Mouse (Mus musculus) hindbrain, postnatal 0 days (tissue): Measurements from ENCODE around the gene Cideb. TPM values are rescaled to one million over a fixed set of nuclear protein-coding genes. Genes with fewer than 3 reads are reported as not detected.

Experiments
- ATAC-seq: fragments of 200-750 bp; cut with Nextera tagmentation; 2 replicates; pipeline ENCODE4 v1.8.0; 2017; ENCODE audit warnings: mild to moderate bottlenecking, moderate TSS enrichment, moderate library complexity
- DNase-seq: peaks from one replicate; pipeline ENCODE4 v3.0.0-alpha.2; 2015; ENCODE audit warnings: low spot score
- H3K27ac ChIP-seq: fragments of 300-500 bp; sonication (generic); 2 replicates; pipeline ENCODE4 v1.5.1; 2014; ENCODE audit warnings: mild to moderate bottlenecking
- H3K27me3 ChIP-seq: fragments of 300-500 bp; sonication (generic); 2 replicates; pipeline ENCODE4 v1.6.1; 2014; ENCODE audit warnings: low read length, mixed read lengths; ENCODE audit not compliant: insufficient read depth
- H3K36me3 ChIP-seq: fragments of 300-500 bp; sonication (generic); 2 replicates; pipeline ENCODE4 v1.6.1; 2014; ENCODE audit warnings: low read length, mixed read lengths; ENCODE audit not compliant: insufficient read depth
- H3K4me1 ChIP-seq: fragments of 300-500 bp; sonication (generic); 2 replicates; pipeline ENCODE4 v1.6.1; 2014; ENCODE audit warnings: antibody characterized with exemption, low read length, mixed read lengths; ENCODE audit not compliant: insufficient read depth
- H3K4me2 ChIP-seq: fragments of 300-500 bp; sonication (generic); 2 replicates; pipeline ENCODE4 v1.6.1; 2014; ENCODE audit warnings: low read depth, mild to moderate bottlenecking, low read length, moderate library complexity, mixed read lengths
- H3K4me3 ChIP-seq: fragments of 300-500 bp; sonication (generic); 2 replicates; pipeline ENCODE4 v1.5.1; 2014; ENCODE audit warnings: low read length
- H3K9ac ChIP-seq: fragments of 300-500 bp; sonication (generic); replicated peaks from 2 replicates; pipeline ENCODE4 v1.6.1; 2014; ENCODE audit warnings: mild to moderate bottlenecking, low read length, moderate library complexity, mixed read lengths
- H3K9me3 ChIP-seq: fragments of 300-500 bp; sonication (generic); 2 replicates; pipeline ENCODE4 v1.6.1; 2016; ENCODE audit warnings: low read length, mixed read lengths
- CTCF ChIP-seq: IDR thresholded peaks from 2 replicates; pipeline ENCODE4 v1.5.1; 2016; ENCODE audit warnings: antibody characterized with exemption, control low read depth, low read depth
- WGBS: fragments of 180-500 bp; shearing (Covaris S2); extraction: QIAGEN DNeasy Blood & Tissue Kit; methylation state at CpG from one replicate; pipeline ENCODE4 v1.1.7; 2014; 5-methylcytosine and 5-hydroxymethylcytosine counted together
- polyA plus RNA-seq: library from polyadenylated mRNA; unstranded; fragments of >200 nt; fragmentation: Nextera tagmentation; extraction: Ambion mirVana; gene quantifications from 2 replicates; pipeline ENCODE4 v1.2.1, GENCODE M21; 2015
- total RNA-seq: library from RNA; depleted of rRNA; stranded (reverse); fragments of >200 nt; gene quantifications from 2 replicates; pipeline ENCODE4 v1.2.3, GENCODE M21; 2014

The Cideb gene
- total and polyA plus RNA-seq, 2 experiments from 2014 or later = 0.75 to 1.9 TPM

DNA sequence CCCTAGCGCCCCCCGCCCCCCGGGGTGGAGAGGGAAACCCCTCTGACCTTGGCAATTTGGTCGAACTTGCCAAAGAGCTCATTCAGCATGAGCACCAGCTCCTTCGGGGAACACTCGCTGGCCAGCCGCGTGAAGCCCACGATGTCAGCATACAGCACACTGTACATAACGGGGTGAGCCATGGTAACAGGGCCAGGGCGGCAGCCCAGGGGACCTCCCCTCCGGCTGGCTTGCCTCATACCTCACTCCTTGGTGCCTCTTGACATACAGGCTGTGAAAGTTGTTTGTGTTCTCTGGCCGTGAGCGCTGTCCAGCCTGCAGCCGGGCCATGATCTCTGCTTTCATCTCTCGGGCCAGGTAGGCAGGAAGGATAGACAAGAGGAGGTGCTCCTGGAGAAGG is 21.4 kb upstream of the Cideb start:
- H3K27me3 ChIP-seq = peaks cover 30% of the 10 kb centered on the region

DNA sequence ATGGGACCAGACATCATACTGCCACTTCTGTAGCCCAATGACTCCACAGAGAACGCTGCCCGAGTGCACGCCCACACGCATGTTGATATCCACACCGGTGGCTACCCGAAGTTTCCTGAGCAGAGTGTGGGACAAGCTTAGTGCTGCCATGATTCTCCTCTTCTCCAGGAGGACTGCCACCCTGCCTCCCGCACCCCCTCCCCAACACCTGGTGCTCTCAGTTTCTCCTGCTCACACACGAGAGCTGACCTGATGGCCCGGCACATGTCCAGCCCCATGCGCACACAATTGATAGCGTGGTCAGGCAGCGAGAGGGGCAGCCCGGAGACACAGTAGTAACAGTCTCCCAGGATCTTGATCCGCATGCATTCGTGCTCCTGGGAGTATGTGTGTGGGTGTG is 20.4 kb upstream of the Cideb start:
- Histone ChIP-seq H3K36me3 (no peaks in the 10 kb centered on the region), H3K4me1 (peaks cover 9% of the 10 kb centered on the region; the same call in 1 of the 2 replicates), H3K9me3 (no peaks in the 10 kb centered on the region), H3K27ac (no peak overlapping the region), H3K27me3 (peaks cover 21% of the 10 kb centered on the region), H3K9ac (no peak overlapping the region), H3K4me3 (no peak overlapping the region), H3K4me2 (no peak overlapping the region)
- no peak for TF ChIP-seq CTCF
- DNase-seq (no peak), ATAC-seq (no peak)
- 90% methylated on average over 15 of the region's 15 CpGs for WGBS

More for the DNA sequence above, 21.4 kb upstream of the Cideb start:
- Histone ChIP-seq H3K36me3 (no peaks in the 10 kb centered on the region), H3K4me3 (no peak overlapping the region), H3K27ac (no peak overlapping the region), H3K9me3 (no peaks in the 10 kb centered on the region), H3K9ac (no peak overlapping the region), H3K4me2 (no peak overlapping the region), H3K4me1 (peaks cover 9% of the 10 kb centered on the region; the same call in 1 of the 2 replicates)
- no peak for TF ChIP-seq CTCF
- ATAC-seq = no peak; the same call in 1 of the 2 replicates
- WGBS = 69% methylated on average over 16 of the region's 16 CpGs
- DNase-seq = no peak

DNA sequence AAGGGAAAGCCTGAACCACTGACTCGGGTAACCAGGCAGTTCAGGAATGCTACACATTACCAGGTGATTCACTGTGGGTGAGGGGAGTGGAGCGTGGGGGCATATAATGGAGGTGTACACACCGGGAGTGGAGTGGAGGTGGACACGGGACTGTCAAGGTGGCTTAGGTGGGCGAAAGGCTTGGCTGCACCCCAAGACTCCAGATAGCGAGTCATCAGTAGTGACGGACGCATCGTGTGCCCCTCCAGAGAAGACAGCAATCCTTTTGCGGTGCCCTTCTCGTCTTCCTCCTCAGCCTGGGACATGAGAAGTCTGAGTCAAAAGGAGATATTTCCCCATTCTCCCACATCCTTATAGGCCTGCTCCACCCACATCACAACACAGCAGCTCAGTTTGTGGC is 19.5 kb upstream of the Cideb start:
- Histone ChIP-seq H3K27me3 (peaks cover 14% of the 10 kb centered on the region), H3K27ac (no peak overlapping the region), H3K4me1 (0 out of 2 replicates have a peak, but pooled peaks cover 2% of the 10 kb centered on the region), H3K4me3 (no peak overlapping the region), H3K9me3 (no peaks in the 10 kb centered on the region), H3K4me2 (no peak overlapping the region), H3K9ac (no peak overlapping the region), H3K36me3 (no peaks in the 10 kb centered on the region)
- ATAC-seq = no peak
- WGBS = 89% methylated on average over 11 of the region's 11 CpGs
- DNase-seq = no peak
- TF ChIP-seq CTCF = no peak

DNA sequence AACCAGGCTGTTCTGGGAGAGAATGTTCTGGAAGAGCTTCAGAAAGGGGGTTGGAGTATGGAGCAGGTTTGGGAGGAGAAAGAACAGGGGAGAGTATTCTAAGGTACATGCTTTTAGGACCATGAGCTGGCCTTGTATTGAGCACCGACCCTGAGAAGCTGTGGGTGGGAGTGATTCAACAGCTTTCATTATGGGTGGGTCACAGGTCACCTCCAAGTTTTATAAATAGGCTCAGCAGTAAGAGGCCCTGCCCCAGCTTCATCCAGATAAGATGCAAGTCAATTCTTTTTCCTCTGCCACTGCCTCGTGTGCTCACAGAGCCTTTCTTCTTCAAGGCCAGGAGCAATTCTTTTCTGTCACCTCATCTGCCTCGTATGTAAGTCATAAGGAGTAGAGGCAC is 18.9 kb upstream of the Cideb start:
- Histone ChIP-seq H3K9me3 (no peaks in the 10 kb centered on the region), H3K4me3 (no peak overlapping the region), H3K27me3 (peaks cover 8% of the 10 kb centered on the region), H3K4me2 (no peak overlapping the region), H3K36me3 (no peaks in the 10 kb centered on the region), H3K9ac (no peak overlapping the region), H3K27ac (no peak overlapping the region), H3K4me1 (no peaks in the 10 kb centered on the region)
- ATAC-seq (no peak), DNase-seq (no peak)
- WGBS = 44% methylated on average over 3 of the region's 3 CpGs
- no peak for TF ChIP-seq CTCF

DNA sequence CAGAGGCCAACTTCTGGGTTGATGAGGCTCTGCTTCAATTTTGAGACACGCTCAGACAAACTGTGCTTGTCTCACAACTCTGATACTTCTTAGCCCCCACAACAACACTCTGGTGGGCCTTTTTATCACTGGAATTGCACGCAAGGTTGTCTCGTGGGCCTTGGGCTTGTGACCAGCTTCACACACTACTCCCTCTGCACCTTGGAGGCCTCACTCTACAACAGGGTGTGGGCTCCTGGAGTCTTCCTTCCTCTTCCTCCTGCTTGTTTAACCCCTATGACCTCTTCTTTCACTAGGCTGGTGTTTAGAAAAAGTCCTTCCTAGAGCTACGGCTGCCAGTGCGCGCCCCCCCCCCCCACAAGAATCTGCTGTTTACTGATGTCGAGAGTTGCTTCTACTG is 18.5 kb upstream of the Cideb start:
- ATAC-seq (no peak), DNase-seq (no peak)
- TF ChIP-seq CTCF = no peak
- Histone ChIP-seq H3K4me1 (no peaks in the 10 kb centered on the region), H3K9ac (no peak overlapping the region), H3K4me3 (no peak overlapping the region), H3K4me2 (no peak overlapping the region), H3K27ac (no peak overlapping the region), H3K9me3 (no peaks in the 10 kb centered on the region), H3K27me3 (peaks cover 3% of the 10 kb centered on the region), H3K36me3 (no peaks in the 10 kb centered on the region)
- WGBS = 76% methylated on average over 7 of the region's 7 CpGs

DNA sequence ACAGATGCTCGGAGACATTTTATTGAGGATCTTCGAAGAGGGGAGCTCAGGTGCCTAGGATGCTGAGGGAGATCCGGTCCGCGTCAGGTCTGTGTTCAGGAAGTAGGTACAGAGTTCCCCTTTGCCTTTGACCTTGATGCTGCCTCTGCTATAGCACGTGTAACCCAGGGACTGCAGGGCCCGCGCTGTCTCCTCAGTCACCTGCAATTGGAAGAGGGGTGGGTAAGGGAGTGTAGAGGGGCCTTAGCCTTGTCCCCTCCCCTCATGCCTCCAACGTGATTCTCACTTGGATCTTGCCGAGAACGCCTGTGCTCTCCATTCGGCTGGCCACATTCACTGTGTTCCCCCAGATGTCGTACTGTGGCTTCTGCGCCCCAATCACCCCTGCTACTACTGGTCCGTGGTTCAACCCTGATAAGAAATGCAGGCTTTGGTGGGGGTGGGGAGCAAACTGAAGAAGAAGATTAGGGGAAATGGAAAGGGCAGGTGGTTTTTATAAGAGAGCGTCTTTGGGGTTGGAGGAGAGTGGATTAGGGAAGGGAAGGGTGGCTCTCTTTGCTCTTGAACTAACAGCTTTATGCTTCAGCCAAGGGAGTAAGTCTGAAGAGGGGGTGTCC is 10.9 kb upstream of the Cideb start:
- Histone ChIP-seq H3K4me1 (peaks cover 3% of the 10 kb centered on the region; the same call in 1 of the 2 replicates), H3K9me3 (no peaks in the 10 kb centered on the region), H3K36me3 (no peaks in the 10 kb centered on the region), H3K27me3 (peaks cover 14% of the 10 kb centered on the region; the same call in 1 of the 2 replicates), H3K27ac (no peak overlapping the region), H3K4me3 (no peak overlapping the region), H3K4me2 (no peak overlapping the region), H3K9ac (no peak overlapping the region)
- no peak for ATAC-seq
- no peak for TF ChIP-seq CTCF
- DNase-seq = no peak
- 79% methylated on average over 16 of the region's 16 CpGs for WGBS

DNA sequence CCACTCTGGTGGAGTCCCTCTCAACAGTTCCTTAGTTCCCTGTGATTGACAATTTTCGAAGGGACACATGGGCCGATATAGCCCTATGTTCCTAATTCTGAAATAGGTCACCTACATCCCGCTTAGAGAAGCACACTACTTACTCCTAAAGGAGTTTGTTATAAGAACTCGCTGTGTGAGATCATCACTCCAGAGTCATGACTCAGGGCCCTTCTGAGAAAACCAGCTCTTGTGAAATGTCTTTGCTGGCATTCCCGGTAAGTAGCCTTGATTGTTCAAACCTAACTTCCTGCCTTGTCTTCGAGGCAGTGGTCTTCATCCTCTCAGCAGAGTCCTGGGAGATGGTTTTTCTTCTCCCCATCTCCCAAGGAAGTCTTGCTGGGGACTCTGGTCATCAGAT is 10.3 kb upstream of the Cideb start:
- no peak overlapping the region; the same call in 1 of the 2 replicates for H3K4me2 ChIP-seq

More for the DNA sequence above, 10.3 kb upstream of the Cideb start:
- H3K27ac ChIP-seq = no peak overlapping the region
- no peaks in the 10 kb centered on the region for H3K36me3 ChIP-seq
- DNase-seq = no peak
- 88% methylated on average over 6 of the region's 6 CpGs for WGBS
- no peak for TF ChIP-seq CTCF
- ATAC-seq = no peak
- peaks cover 16% of the 10 kb centered on the region; the same call in 1 of the 2 replicates for H3K27me3 ChIP-seq
- H3K9ac ChIP-seq = no peak overlapping the region
- H3K9me3 ChIP-seq = no peaks in the 10 kb centered on the region
- H3K4me3 ChIP-seq = no peak overlapping the region
- peaks cover 3% of the 10 kb centered on the region; the same call in 1 of the 2 replicates for H3K4me1 ChIP-seq
